Mouse (Mus musculus) lung, postnatal 0 days (tissue): Measurements from ENCODE around the gene Cd59b. TPM values are rescaled to one million over a fixed set of nuclear protein-coding genes. Genes with fewer than 3 reads are reported as not detected.
"Not testable (repeated sequence)": the region's sequence is repeated elsewhere in the genome, so short reads cannot be mapped to it uniquely, and the experiment has no call there.

Experiments
- ATAC-seq: fragments of 200-750 bp; cut with Nextera tagmentation; 2 replicates; pipeline ENCODE4 v1.8.0; 2017; ENCODE audit warnings: moderate library complexity
- DNase-seq: peaks from one replicate; pipeline ENCODE4 v3.0.0-alpha.2; 2016; ENCODE audit warnings: low spot score
- H3K27ac ChIP-seq: fragments of 300-500 bp; sonication (generic); 2 replicates; pipeline ENCODE4 v1.5.1; 2014; ENCODE audit warnings: antibody characterized with exemption, mild to moderate bottlenecking, low read length, mixed read lengths
- H3K27me3 ChIP-seq: fragments of 300-500 bp; sonication (generic); replicated peaks from 2 replicates; pipeline ENCODE4 v1.6.1; 2014; ENCODE audit warnings: low read length, mixed read lengths; ENCODE audit not compliant: insufficient read depth
- H3K36me3 ChIP-seq: fragments of 300-500 bp; sonication (generic); 2 replicates; pipeline ENCODE4 v1.6.1; 2014; ENCODE audit warnings: low read length, mixed read lengths; ENCODE audit not compliant: insufficient read depth
- H3K4me1 ChIP-seq: fragments of 300-500 bp; sonication (generic); 2 replicates; pipeline ENCODE4 v1.6.1; 2014; ENCODE audit warnings: antibody characterized with exemption, low read depth, low read length, mixed read lengths; ENCODE audit not compliant: insufficient read depth
- H3K4me2 ChIP-seq: fragments of 300-500 bp; sonication (generic); replicated peaks from 2 replicates; pipeline ENCODE4 v1.6.1; 2014; ENCODE audit warnings: low read depth, mild to moderate bottlenecking, low read length, moderate library complexity, mixed read lengths
- H3K4me3 ChIP-seq: fragments of 300-500 bp; sonication (generic); 2 replicates; pipeline ENCODE4 v1.5.1; 2014; ENCODE audit warnings: low read depth, low read length
- H3K9ac ChIP-seq: fragments of 300-500 bp; sonication (generic); replicated peaks from 2 replicates; pipeline ENCODE4 v1.6.1; 2014; ENCODE audit warnings: low read depth, mild to moderate bottlenecking
- H3K9me3 ChIP-seq: fragments of 300-500 bp; sonication (generic); 2 replicates; pipeline ENCODE4 v1.6.1; 2016; ENCODE audit warnings: low read length, mixed read lengths
- CTCF ChIP-seq: IDR thresholded peaks from 2 replicates; pipeline ENCODE4 v1.5.1; 2016; ENCODE audit warnings: antibody characterized with exemption, mild to moderate bottlenecking
- EP300 ChIP-seq: IDR thresholded peaks from 2 replicates; pipeline ENCODE4 v1.6.1; 2016; ENCODE audit warnings: antibody characterized with exemption, mild to moderate bottlenecking, control low read depth
- WGBS: fragments of 180-500 bp; shearing (Covaris S2); extraction: QIAGEN DNeasy Blood & Tissue Kit; methylation state at CpG from one replicate; pipeline ENCODE4 v1.1.7; 2014; 5-methylcytosine and 5-hydroxymethylcytosine counted together
- polyA plus RNA-seq: library from polyadenylated mRNA; unstranded; fragments of >200 nt; fragmentation: Nextera tagmentation; extraction: Ambion mirVana; gene quantifications from 2 replicates; pipeline ENCODE4 v1.2.1, GENCODE M21; 2015

Gene Cd59b
- polyA plus RNA-seq, 1 experiment from 2014 or later: 3.7 TPM

DNA sequence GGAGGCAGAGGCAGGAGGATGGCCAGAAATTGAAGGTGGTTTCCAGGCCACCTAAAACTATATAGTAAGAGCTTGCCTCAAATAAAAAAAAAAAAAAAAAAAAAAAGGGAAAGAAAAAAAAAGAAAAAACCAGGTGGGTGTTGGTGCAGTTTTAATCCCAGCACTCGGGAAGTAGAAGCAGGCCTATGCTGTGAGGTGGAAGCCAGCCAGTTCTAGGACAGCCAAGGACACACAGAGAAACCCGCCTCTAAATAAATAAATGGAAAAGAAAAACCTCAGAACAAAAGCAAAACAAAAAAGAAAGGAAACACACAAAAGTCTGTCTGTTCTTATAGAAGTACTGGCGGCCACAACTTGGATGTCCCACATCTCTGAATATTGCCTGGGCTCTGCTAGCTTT is 45.2 kb downstream of the Cd59b start:
- Histone ChIP-seq H3K4me3 (no peak overlapping the region), H3K27ac (no peak overlapping the region)
- 87% methylated on average over 3 of the region's 3 CpGs for WGBS

GRCm38 (mm10) chr2:104117173-104117572 is 47.5 kb downstream of the Cd59b start:
- ATAC-seq, H3K36me3 ChIP-seq, H3K9ac ChIP-seq, H3K27me3 ChIP-seq, H3K9me3 ChIP-seq, DNase-seq, H3K4me2 ChIP-seq, H3K4me3 ChIP-seq, H3K27ac ChIP-seq, H3K4me1 ChIP-seq: not testable (repeated sequence)

More for the DNA sequence above, 45.2 kb downstream of the Cd59b start:
- Histone ChIP-seq H3K36me3 (no peaks in the 10 kb centered on the region), H3K9ac (no peak overlapping the region), H3K27me3 (no peaks in the 10 kb centered on the region), H3K4me2 (no peak overlapping the region), H3K9me3 (no peaks in the 10 kb centered on the region), H3K4me1 (no peaks in the 10 kb centered on the region)
- no peak for ATAC-seq
- no peak for DNase-seq
- TF ChIP-seq CTCF: no peak
- TF ChIP-seq EP300: no peak

- Histone ChIP-seq H3K27ac (no peak overlapping the region), H3K36me3 (no peaks in the 10 kb centered on the region), H3K4me1 (peaks cover 3% of the 10 kb centered on the region; the same call in 1 of the 2 replicates), H3K9me3 (no peaks in the 10 kb centered on the region), H3K4me2 (no peak overlapping the region), H3K4me3 (no peak overlapping the region), H3K9ac (no peak overlapping the region), H3K27me3 (no peaks in the 10 kb centered on the region)
- DNase-seq (no peak), ATAC-seq (no peak)
- no peak for TF ChIP-seq CTCF
- no peak for TF ChIP-seq EP300
- 81% methylated on average over 1 of the region's 1 CpGs for WGBS
These were observed 49.4 kb downstream of the Cd59b start for GRCm38 (mm10) chr2:104119097-104119496.

DNA sequence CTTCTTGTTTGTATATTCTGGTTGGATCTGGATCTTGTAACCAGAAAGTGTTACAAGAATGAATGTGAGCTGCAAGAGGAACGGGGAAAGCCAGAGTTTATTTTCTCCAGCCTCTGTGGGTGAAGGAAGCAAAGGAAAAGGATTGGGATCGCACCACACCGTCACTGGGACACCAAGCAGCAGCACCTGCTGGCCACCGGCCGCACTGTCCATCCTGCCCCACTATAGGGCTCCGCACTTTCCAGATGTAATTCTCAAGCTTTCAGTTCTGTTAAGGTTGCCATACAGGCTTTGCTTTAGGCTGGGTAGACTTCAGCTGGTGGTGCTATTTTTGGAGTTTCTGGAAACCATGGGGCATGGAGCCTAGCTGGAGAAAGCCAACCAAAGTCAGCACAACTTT is 50.7 kb downstream of the Cd59b start:
- DNase-seq: no peak
- Histone ChIP-seq H3K9ac (no peak overlapping the region), H3K4me3 (no peak overlapping the region), H3K4me2 (no peak overlapping the region), H3K27me3 (no peaks in the 10 kb centered on the region), H3K9me3 (no peaks in the 10 kb centered on the region), H3K36me3 (no peaks in the 10 kb centered on the region), H3K27ac (no peak overlapping the region), H3K4me1 (peaks cover 3% of the 10 kb centered on the region; the same call in 1 of the 2 replicates)
- WGBS: 55% methylated on average over 6 of the region's 6 CpGs
- no peak for TF ChIP-seq EP300
- peak; percentile 32 for TF ChIP-seq CTCF
- no peak for ATAC-seq

- H3K4me1 ChIP-seq: peaks cover 3% of the 10 kb centered on the region; the same call in 1 of the 2 replicates
- H3K4me2 ChIP-seq: peak overlapping the region; percentile 98
- ATAC-seq (peak; percentile 19; the same call in 1 of the 2 replicates), DNase-seq (no peak)
- H3K27ac ChIP-seq: 0 out of 2 replicates have a peak overlapping the region, but pooled peaks have one; percentile 32
- TF ChIP-seq CTCF (no peak), EP300 (peak; percentile 99)
- H3K9me3 ChIP-seq: no peaks in the 10 kb centered on the region
- H3K9ac ChIP-seq: peak overlapping the region; percentile 37; the same call in 1 of the 2 replicates
- WGBS: 66% methylated on average over 8 of the region's 8 CpGs
- peak overlapping the region; percentile 66 for H3K4me3 ChIP-seq
- H3K27me3 ChIP-seq: no peaks in the 10 kb centered on the region
- no peaks in the 10 kb centered on the region for H3K36me3 ChIP-seq
These were observed 52.2 kb downstream of the Cd59b start for GRCm38 (mm10) chr2:104121681-104122504.

- Histone ChIP-seq H3K36me3 (no peaks in the 10 kb centered on the region), H3K4me1 (peaks cover 3% of the 10 kb centered on the region; the same call in 1 of the 2 replicates), H3K27ac (peak within 1 kb of the TSS; percentile 44; the same call in 1 of the 2 replicates), H3K4me3 (peak within 1 kb of the TSS; percentile 66), H3K9ac (peak within 1 kb of the TSS; percentile 37; the same call in 1 of the 2 replicates), H3K27me3 (no peaks in the 10 kb centered on the region), H3K9me3 (no peaks in the 10 kb centered on the region), H3K4me2 (peak within 1 kb of the TSS; percentile 98)
- WGBS: under 1% methylated on average over 58 of the region's 74 CpGs
- peak; percentile 94 for DNase-seq
- TF ChIP-seq EP300: no peak
- peak; percentile 22; the same call in 1 of the 2 replicates for TF ChIP-seq CTCF
- peak; percentile 96 for ATAC-seq
These were observed 53.1 kb downstream of the Cd59b start, which contains the start of gene A930018P22Rik for GRCm38 (mm10) chr2:104122505-104123378. Gene A930018P22Rik, plus strand, starts transcription at chr2:104122769.
